Mouse (Mus musculus) heart, embryonic 12.5 days (tissue): ENCODE results near the gene Prkaca. TPM values are rescaled to one million over a fixed set of nuclear protein-coding genes. Genes with fewer than 3 reads are reported as not detected.
A peak's percentile ranks its signal among the peaks of the same experiment; 100 is the strongest.

Source experiments
- ATAC-seq: fragments of 200-750 bp; cut with Nextera tagmentation; 2 replicates; pipeline ENCODE4 v1.8.0; 2017; ENCODE audit warnings: moderate TSS enrichment, moderate library complexity; ENCODE audit not compliant: insufficient number of reproducible peaks, low FRiP score
- H3K27ac ChIP-seq: fragments of 300-500 bp; sonication (generic); 2 replicates; pipeline ENCODE4 v1.5.1; 2016; ENCODE audit warnings: mild to moderate bottlenecking, moderate library complexity; ENCODE audit not compliant: poor library complexity, severe bottlenecking
- H3K27me3 ChIP-seq: fragments of 300-500 bp; sonication (generic); replicated peaks from 2 replicates; pipeline ENCODE4 v1.6.1; 2016; ENCODE audit warnings: mild to moderate bottlenecking, moderate library complexity
- H3K36me3 ChIP-seq: fragments of 300-500 bp; sonication (generic); 2 replicates; pipeline ENCODE4 v1.6.1; 2016; ENCODE audit warnings: mild to moderate bottlenecking, moderate library complexity
- H3K4me1 ChIP-seq: fragments of 300-500 bp; sonication (generic); replicated peaks from 2 replicates; pipeline ENCODE4 v1.6.1; 2016; ENCODE audit warnings: mild to moderate bottlenecking
- H3K4me2 ChIP-seq: fragments of 300-500 bp; sonication (generic); 2 replicates; pipeline ENCODE4 v1.6.1; 2016; ENCODE audit warnings: mild to moderate bottlenecking, moderate library complexity
- H3K4me3 ChIP-seq: fragments of 300-500 bp; sonication (generic); 2 replicates; pipeline ENCODE4 v1.5.1; 2016; ENCODE audit warnings: mild to moderate bottlenecking
- H3K9ac ChIP-seq: fragments of 300-500 bp; sonication (generic); 2 replicates; pipeline ENCODE4 v1.6.1; 2016; ENCODE audit warnings: mild to moderate bottlenecking, moderate library complexity
- H3K9me3 ChIP-seq: fragments of 300-500 bp; sonication (generic); replicated peaks from 2 replicates; pipeline ENCODE4 v1.6.1; 2016; ENCODE audit warnings: mild to moderate bottlenecking, moderate library complexity
- WGBS: fragments of 180-500 bp; shearing (Covaris S2); methylation state at CpG from one replicate; pipeline ENCODE4 v1.1.7; 2016; 5-methylcytosine and 5-hydroxymethylcytosine counted together
- polyA plus RNA-seq: library from polyadenylated mRNA; unstranded; fragments of >200 nt; fragmentation: Nextera tagmentation; extraction: Ambion mirVana; gene quantifications from 2 replicates; pipeline ENCODE4 v1.2.1, GENCODE M21; 2016

Prkaca gene
- polyA plus RNA-seq = 216 and 234 TPM in 2 replicates

DNA sequence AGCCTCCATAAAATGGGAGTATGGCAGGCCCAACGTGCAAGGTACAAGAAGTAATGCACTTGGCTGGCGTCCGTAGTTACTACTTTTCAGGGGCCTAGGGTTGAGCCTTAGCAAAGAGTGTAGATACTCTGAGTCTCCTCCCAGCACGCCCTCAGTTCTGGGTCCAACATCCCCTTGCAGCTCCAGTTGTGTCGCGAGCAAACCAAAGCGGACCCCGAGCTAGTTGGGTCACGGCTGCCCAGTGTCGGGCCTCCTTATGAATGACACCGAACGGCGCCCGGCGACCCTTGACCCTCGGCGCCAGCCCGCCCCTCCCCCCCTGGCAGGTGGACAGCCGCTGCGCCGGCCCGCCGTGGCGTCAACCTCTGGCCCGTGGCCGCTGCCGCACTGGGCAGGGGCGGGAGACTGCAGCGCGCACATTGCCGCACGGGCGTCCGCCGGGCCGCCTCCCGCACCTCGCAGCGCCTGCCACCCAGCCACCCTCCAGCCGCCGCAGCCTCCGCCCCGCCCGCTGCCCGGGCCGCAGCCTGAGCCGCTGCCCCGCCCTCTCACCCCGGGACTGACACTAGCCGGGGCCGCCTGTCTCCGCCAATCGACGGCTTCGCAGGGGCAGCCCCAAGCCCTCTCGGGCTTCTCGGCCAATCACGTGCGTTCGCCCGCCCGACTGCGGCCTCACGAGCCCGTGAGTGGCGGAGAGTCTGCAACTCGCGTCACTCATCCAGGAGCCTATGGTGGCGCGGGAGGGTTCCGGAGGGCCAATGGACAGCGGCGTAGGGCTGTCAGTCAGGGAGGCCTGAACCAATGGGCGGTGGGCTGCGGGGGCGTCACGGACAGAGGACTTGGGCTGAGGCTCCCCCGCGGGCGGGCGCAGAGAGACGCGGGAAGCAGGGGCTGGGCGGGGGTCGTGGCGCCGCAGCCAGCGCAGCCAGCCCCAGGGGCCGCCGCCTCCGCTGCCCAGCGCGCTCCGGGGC is at the start of gene Prkaca:
Gene Prkaca (plus strand): TSS at position 844 of the 971 bp plus-strand sequence.
- no peaks in the 10 kb centered on the region for H3K27me3 ChIP-seq
- peak within 1 kb of the TSS; percentile 67 for H3K27ac ChIP-seq
- 2% methylated on average over 90 of the region's 94 CpGs for WGBS
- H3K4me3 ChIP-seq = peak within 1 kb of the TSS; percentile 80
- H3K9me3 ChIP-seq = no peaks in the 10 kb centered on the region
- peaks cover 24% of the 10 kb centered on the region for H3K36me3 ChIP-seq
- H3K9ac ChIP-seq = peak within 1 kb of the TSS; percentile 91
- H3K4me1 ChIP-seq = peaks cover 41% of the 10 kb centered on the region
- H3K4me2 ChIP-seq = peak within 1 kb of the TSS; percentile 96
- peak; percentile 99 for ATAC-seq

DNA sequence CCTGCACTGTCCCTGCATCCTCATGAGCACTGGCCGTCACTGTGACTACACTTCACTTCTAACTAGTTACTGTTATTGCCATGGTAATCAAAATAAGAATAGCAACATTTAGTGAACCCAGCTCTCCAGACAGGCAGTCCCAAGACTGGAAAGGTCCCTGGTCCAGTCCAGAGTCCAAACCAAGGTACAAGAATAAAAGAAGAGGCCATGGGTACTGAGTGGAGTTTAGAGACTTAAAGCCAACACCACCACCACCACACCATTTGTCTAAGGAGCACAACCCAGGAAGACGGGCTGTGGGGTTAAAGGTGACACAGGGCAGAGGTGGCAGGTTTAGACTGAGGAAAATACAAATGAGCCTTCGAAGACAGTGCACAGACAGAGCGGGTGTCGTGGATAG is 48.2 kb upstream of the Prkaca start:
- WGBS = 87% methylated on average over 5 of the region's 5 CpGs
- no peak for ATAC-seq
- Histone ChIP-seq H3K27me3 (no peaks in the 10 kb centered on the region), H3K9me3 (no peaks in the 10 kb centered on the region), H3K4me2 (no peak overlapping the region), H3K9ac (no peak overlapping the region), H3K4me1 (no peaks in the 10 kb centered on the region), H3K36me3 (peaks cover 67% of the 10 kb centered on the region), H3K27ac (no peak overlapping the region), H3K4me3 (no peak overlapping the region)

DNA sequence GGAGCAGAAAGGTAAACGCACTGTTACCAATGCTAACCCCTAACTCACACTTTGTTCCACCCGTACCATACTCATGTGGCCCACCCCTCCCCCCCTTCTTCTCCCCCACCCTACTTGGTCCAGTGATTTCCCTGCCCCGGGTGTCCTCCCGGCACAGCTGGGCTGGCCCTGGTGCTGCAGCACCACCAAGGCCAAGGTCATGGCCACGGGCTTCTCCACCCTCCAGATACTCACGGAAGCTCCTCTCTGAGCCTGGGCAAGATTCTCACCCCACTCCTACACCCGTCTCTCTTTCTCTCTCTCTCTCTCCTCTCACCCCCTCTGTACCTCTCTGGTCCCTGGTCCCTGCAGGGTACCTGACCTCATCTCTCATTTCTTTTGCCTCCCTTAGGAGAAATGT is 46.5 kb upstream of the Prkaca start:
- no peaks in the 10 kb centered on the region for H3K27me3 ChIP-seq
- no peak overlapping the region for H3K4me3 ChIP-seq
- 66% methylated on average over 7 of the region's 7 CpGs for WGBS
- no peaks in the 10 kb centered on the region for H3K9me3 ChIP-seq
- no peaks in the 10 kb centered on the region for H3K4me1 ChIP-seq
- H3K27ac ChIP-seq = no peak overlapping the region
- no peak overlapping the region for H3K4me2 ChIP-seq
- H3K36me3 ChIP-seq = peaks cover 71% of the 10 kb centered on the region
- no peak for ATAC-seq
- no peak overlapping the region for H3K9ac ChIP-seq

DNA sequence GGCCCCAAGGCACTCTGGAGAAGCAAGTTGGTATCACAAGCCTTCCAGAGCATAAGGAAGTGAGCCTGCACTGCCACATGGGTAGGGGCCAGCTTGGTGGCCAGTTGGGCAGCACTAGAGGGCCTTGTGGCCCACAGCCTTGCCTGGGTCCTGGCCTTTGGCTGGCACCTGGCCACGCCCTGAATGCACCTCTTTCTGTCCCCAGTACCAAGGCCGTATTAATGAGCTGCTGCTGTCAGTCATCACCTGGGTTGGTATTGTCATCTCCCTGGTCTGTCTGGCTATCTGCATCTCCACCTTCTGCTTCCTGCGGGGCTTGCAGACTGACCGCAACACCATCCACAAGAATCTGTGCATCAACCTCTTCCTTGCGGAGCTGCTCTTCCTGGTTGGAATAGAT is 38.6 kb upstream of the Prkaca start:
- no peak for ATAC-seq
- Histone ChIP-seq H3K4me3 (no peak overlapping the region), H3K27ac (no peak overlapping the region), H3K36me3 (peaks cover 100% of the 10 kb centered on the region), H3K9me3 (no peaks in the 10 kb centered on the region), H3K27me3 (no peaks in the 10 kb centered on the region), H3K4me1 (no peaks in the 10 kb centered on the region), H3K9ac (no peak overlapping the region), H3K4me2 (no peak overlapping the region)
- WGBS = 73% methylated on average over 5 of the region's 5 CpGs

DNA sequence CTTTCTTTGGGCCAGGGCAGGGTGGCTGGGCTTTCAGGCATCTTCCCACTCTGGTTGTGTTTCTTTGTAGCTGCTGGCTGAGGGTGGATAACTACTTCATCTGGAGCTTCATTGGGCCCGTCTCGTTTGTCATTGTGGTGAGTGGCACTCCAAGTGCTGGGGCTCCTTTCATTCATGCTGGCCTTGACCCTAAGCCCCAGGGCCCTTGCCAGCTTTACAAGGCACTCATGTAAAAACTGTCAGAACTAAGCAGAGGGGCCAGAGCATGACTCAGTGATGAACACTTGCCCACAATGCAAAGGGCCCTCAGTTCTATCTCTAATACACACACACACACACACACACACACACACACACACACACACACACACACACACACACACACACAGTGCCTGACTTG is 37.8 kb upstream of the Prkaca start:
- Histone ChIP-seq H3K27ac (no peak overlapping the region), H3K36me3 (peaks cover 96% of the 10 kb centered on the region), H3K27me3 (no peaks in the 10 kb centered on the region), H3K4me1 (0 out of 2 replicates have a peak, but pooled peaks cover 3% of the 10 kb centered on the region), H3K4me3 (no peak overlapping the region), H3K9ac (no peak overlapping the region), H3K9me3 (no peaks in the 10 kb centered on the region), H3K4me2 (no peak overlapping the region)
- 91% methylated on average over 2 of the region's 2 CpGs for WGBS
- no peak for ATAC-seq

DNA sequence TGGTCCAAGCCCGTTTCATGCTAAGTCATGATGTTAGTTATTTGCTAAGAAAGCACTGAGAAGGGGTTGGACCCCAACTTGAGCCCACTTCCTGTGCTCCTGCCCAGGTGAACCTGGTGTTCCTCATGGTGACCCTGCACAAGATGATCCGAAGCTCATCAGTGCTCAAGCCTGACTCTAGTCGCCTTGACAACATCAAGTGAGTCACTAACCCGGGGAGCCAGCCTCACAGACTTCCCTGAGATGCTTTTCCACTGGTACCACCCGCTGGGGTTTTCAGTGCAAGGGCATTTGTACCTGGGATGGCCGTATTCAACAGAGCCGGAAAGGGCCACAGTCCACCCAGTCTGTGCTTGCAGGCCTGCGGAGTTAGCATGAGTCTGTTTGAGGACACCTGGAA is 37.4 kb upstream of the Prkaca start:
- H3K27ac ChIP-seq = no peak overlapping the region
- WGBS = 88% methylated on average over 8 of the region's 8 CpGs
- ATAC-seq = no peak
- 0 out of 2 replicates have a peak, but pooled peaks cover 3% of the 10 kb centered on the region for H3K4me1 ChIP-seq
- peaks cover 92% of the 10 kb centered on the region for H3K36me3 ChIP-seq
- H3K9ac ChIP-seq = no peak overlapping the region
- no peaks in the 10 kb centered on the region for H3K27me3 ChIP-seq
- H3K4me2 ChIP-seq = no peak overlapping the region
- no peaks in the 10 kb centered on the region for H3K9me3 ChIP-seq
- H3K4me3 ChIP-seq = no peak overlapping the region

DNA sequence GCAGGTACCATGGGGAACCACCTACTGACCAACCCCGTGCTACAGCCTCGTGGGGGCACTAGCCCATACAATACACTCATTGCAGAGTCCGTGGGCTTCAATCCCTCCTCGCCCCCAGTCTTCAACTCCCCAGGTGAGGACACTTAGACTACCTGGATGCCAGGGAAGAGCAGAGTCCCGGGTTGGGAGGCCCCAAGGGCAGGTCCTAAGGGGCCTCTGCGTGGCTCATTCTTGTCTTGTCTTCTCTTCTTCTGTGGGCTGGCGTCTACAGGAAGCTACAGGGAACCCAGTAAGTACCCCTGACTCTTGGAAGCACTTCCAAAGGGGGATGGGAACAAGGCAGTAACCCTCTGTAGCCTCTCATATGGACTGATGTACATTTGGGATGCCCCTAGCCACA is 35.1 kb upstream of the Prkaca start:
- H3K36me3 ChIP-seq = peaks cover 70% of the 10 kb centered on the region
- ATAC-seq = no peak
- no peak overlapping the region for H3K27ac ChIP-seq
- no peak overlapping the region for H3K9ac ChIP-seq
- H3K4me1 ChIP-seq = 0 out of 2 replicates have a peak, but pooled peaks cover 3% of the 10 kb centered on the region
- 84% methylated on average over 7 of the region's 7 CpGs for WGBS
- H3K9me3 ChIP-seq = no peaks in the 10 kb centered on the region
- no peaks in the 10 kb centered on the region for H3K27me3 ChIP-seq
- H3K4me3 ChIP-seq = no peak overlapping the region
- H3K4me2 ChIP-seq = no peak overlapping the region

DNA sequence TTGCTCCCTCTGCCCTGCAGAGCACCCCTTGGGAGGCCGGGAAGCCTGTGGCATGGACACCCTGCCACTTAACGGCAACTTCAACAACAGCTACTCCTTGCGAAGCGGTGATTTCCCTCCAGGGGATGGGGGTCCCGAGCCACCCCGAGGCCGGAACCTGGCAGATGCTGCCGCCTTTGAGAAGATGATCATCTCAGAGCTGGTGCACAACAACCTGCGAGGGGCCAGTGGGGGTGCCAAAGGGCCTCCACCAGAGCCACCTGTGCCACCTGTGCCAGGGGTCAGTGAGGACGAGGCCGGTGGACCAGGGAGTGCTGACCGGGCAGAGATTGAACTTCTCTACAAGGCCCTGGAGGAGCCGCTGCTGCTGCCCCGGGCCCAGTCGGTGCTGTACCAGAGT is 34.5 kb upstream of the Prkaca start:
- Histone ChIP-seq H3K36me3 (peaks cover 63% of the 10 kb centered on the region), H3K27me3 (no peaks in the 10 kb centered on the region), H3K4me2 (no peak overlapping the region), H3K4me1 (0 out of 2 replicates have a peak, but pooled peaks cover 3% of the 10 kb centered on the region), H3K4me3 (no peak overlapping the region), H3K9me3 (no peaks in the 10 kb centered on the region), H3K27ac (no peak overlapping the region), H3K9ac (no peak overlapping the region)
- WGBS = 87% methylated on average over 15 of the region's 15 CpGs
- no peak for ATAC-seq

DNA sequence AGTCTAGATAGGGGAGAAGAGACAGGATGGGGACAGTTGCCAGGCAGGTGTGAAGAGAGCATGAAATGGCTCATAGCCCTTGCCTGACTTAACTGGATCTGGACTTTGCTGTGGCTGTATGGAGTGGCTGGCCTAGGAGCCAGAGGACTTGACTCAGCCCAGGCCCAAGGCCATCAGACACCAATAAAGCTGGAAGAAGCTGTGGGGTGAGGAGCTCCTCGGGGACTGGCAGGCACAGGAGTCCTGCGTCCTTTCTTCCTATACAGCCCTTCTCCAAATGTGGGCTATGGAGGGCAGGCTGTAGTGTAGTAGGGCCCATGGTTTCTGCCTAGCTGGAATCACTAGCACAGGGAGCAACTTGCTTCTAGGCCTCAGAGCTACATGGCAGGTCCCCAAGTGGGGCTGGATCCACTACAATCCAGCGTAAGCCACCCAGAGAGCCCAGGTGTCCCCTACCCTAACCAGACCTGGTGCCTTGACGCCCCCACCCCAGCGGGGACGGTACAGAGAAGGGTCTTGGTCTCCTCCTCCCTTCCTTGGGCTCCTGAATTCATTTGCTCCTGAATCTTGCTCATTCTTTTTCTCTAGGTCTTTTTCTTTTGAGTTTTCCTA is 31.6 kb upstream of the Prkaca start:
- Histone ChIP-seq H3K27ac (no peak overlapping the region), H3K4me2 (no peak overlapping the region), H3K4me3 (no peak overlapping the region), H3K9ac (no peak overlapping the region), H3K4me1 (0 out of 2 replicates have a peak, but pooled peaks cover 3% of the 10 kb centered on the region), H3K9me3 (no peaks in the 10 kb centered on the region), H3K27me3 (no peaks in the 10 kb centered on the region), H3K36me3 (peaks cover 35% of the 10 kb centered on the region)
- no peak for ATAC-seq
- 81% methylated on average over 6 of the region's 6 CpGs for WGBS

DNA sequence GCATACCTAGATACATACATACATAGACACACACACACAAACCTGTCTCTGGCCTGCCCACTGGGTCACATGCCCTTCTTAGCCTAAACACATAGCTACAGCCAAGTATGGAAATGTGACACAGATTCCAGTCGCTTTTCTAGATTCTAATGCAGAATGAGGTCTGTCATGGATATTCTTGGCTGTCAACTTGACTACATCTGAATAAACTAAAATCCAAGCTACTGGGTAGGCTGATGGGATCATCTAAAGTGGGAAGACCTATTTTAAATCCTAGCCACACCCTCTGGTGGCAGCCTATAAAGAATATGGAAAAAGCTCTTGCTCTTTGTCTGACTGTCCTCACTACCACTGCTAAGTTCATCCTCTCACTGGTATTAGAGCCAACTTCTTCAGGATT is 30.3 kb upstream of the Prkaca start:
- Histone ChIP-seq H3K4me2 (no peak overlapping the region), H3K9me3 (no peaks in the 10 kb centered on the region), H3K36me3 (peaks cover 22% of the 10 kb centered on the region), H3K27me3 (no peaks in the 10 kb centered on the region), H3K27ac (no peak overlapping the region), H3K4me3 (no peak overlapping the region), H3K9ac (no peak overlapping the region), H3K4me1 (0 out of 2 replicates have a peak, but pooled peaks cover 3% of the 10 kb centered on the region)
- 75% methylated on average over 1 of the region's 1 CpGs for WGBS
- no peak for ATAC-seq

DNA sequence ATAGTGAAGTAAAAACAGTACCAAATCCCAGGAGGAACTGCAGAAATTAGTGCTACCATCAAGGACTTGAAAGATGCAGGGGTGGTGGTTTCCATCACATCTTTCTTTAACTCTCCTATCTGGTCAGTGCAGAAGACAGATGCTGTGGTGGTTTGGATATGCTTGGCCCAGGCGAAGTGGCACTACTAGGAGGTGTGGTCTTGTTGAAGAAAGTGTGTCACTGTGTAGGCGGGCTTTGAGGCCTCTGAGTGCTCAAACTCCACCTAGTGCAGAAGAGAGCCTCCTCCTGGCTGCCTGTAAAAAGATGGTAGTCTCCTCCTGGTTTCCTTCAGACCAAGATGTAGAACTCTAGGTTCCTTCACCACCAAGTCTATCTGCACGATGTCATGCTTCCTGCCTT is 27.3 kb upstream of the Prkaca start:
- Histone ChIP-seq H3K9ac (no peak overlapping the region), H3K27me3 (no peaks in the 10 kb centered on the region), H3K4me1 (no peaks in the 10 kb centered on the region), H3K4me3 (no peak overlapping the region), H3K27ac (no peak overlapping the region), H3K4me2 (no peak overlapping the region), H3K9me3 (no peaks in the 10 kb centered on the region), H3K36me3 (no peaks in the 10 kb centered on the region)
- WGBS = 54% methylated on average over 3 of the region's 3 CpGs
- ATAC-seq = no peak
